ENCODE assay signal across 8 mouse cellular contexts in the genomic region with DNA sequence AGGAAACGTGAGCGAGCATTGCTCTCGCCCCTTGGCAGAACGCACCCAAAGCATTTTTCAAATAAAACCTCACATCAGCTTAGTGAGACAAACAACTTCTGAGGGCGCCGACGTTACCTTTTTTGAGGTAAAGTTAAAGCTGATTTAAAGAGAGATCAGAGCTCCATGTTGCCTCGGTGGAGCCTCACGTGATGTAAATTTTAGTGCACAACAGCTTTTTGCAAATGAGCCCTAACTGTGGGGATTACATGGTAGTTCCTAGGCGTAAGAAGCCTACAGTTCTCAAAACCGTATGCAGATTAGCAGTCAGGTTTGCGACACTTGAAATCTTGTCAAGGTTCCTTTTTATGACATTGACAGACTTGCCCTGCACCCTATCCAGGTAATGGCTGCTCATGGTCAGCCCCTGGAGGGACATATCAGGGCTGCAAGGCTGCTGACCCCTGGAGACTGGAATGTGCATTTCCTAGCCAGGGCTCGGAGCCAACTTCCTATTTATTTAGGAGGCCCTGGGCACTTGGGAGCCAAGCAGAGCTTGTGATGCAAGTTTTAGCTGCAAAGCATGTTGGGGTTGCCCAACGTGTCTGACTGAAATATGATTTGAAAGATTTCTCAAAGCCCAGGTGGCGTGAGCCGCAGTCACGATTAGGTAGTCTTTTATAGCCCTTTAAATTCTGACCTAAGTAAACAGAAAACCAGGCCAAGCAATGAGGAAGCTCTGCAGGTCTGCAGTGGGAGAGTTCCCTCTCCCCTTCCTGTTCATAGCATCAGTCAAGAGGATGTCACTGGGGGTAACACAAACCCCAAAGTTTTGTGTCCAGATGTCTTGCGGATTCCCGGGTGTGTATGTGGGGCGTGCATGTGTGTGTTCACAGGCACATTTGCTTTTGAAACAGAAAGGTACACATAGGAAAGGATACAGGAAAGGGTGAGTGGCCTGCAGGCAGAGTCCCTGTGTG.
DNase-seq lines count a peak whose midpoint lies in the region; ATAC-seq and TF ChIP-seq lines count a peak whose summit lies in the region.

No protein-coding gene starts in this region.

- H3K4me2 ChIP-seq in intestine, embryonic 14.5 days (ENCODE audit: low read length) = peak overlapping the region; percentile 20; the same call in 1 of the 2 replicates

- H3K9me3 ChIP-seq in intestine, embryonic 14.5 days (ENCODE audit: control insufficient read depth, low read length) = no peaks in the 10 kb centered on the region

- 0 out of 2 replicates have a peak overlapping the region, but pooled peaks have one; percentile 11 for H3K27ac ChIP-seq in intestine, embryonic 14.5 days (ENCODE audit: low read depth)
- no peak overlapping the region for H3K27ac ChIP-seq in small intestine, adult 2 months (ENCODE audit: insufficient read depth, low read depth, low read length)

- peak; percentile 76 for DNase-seq in T-cell, adult 2 months (ENCODE audit: low spot score)
- DNase-seq in fibroblast of lung, adult 2 months (ENCODE audit: low read depth) = peak; percentile 27
- peak; percentile 74 for DNase-seq in intestine, embryonic 14.5 days (ENCODE audit: low spot score)
- DNase-seq in lung, adult 2 months = peak; percentile 82
- DNase-seq in frontal cortex, adult 2 months (ENCODE audit: extremely low spot score in 1 of 2, low spot score in 1 of 2) = no peak
- DNase-seq in left cerebral cortex, postnatal 36 days (ENCODE audit: low spot score in 2 of 2) = no peak

- peaks cover 34% of the 10 kb centered on the region for H3K27me3 ChIP-seq in C2C12 (ENCODE audit: control insufficient read depth, insufficient read depth, insufficient read length)
- no peaks in the 10 kb centered on the region for H3K27me3 ChIP-seq in intestine, embryonic 14.5 days (replicated peaks; ENCODE audit: control insufficient read depth, insufficient read depth, low read length)
- H3K27me3 ChIP-seq in small intestine, adult 2 months (ENCODE audit: control insufficient read depth, insufficient read depth, low read length) = no peaks in the 10 kb centered on the region

- WGBS in intestine, embryonic 14.5 days = 56% methylated on average over 20 of the region's 20 CpGs
- 32% methylated on average over 20 of the region's 20 CpGs for WGBS in lung, adult 2 months
- WGBS in small intestine, adult 2 months = 43% methylated on average over 20 of the region's 20 CpGs

- H3K79me3 ChIP-seq in C2C12 (ENCODE audit: low read depth) = no peaks in the 10 kb centered on the region

- H3K79me2 ChIP-seq in C2C12 (ENCODE audit: control insufficient read depth, insufficient read depth) = no peaks in the 10 kb centered on the region

- no peak overlapping the region for H3K4me3 ChIP-seq in C2C12 (ENCODE audit: insufficient read depth, poor library complexity, severe bottlenecking)
- H3K4me3 ChIP-seq in intestine, embryonic 14.5 days (ENCODE audit: low read depth, low read length) = no peak overlapping the region
- H3K4me3 ChIP-seq in lung, adult 2 months (replicated peaks; ENCODE audit: extremely low read depth, low read depth, low read length) = no peak overlapping the region
- no peak overlapping the region for H3K4me3 ChIP-seq in small intestine, adult 2 months (ENCODE audit: low read depth, low read length)

- no peak for TF ChIP-seq POLR2A in lung, adult 2 months (IDR thresholded peaks at IDR 0.05; ENCODE audit: borderline replicate concordance, extremely low read depth, low read depth, low read length)
- no peak for TF ChIP-seq POLR2A in small intestine, adult 2 months (IDR thresholded peaks at IDR 0.05; ENCODE audit: low read depth, low read length)

- H3K4me1 ChIP-seq in intestine, embryonic 14.5 days (replicated peaks; ENCODE audit: control insufficient read depth, insufficient read depth, low read length) = peaks cover 12% of the 10 kb centered on the region
- H3K4me1 ChIP-seq in lung, adult 2 months (ENCODE audit: control insufficient read depth, insufficient read depth, low read length) = peaks cover 25% of the 10 kb centered on the region
- no peaks in the 10 kb centered on the region for H3K4me1 ChIP-seq in small intestine, adult 2 months (ENCODE audit: control insufficient read depth, insufficient read depth, insufficient read length, low read length)

- no peak overlapping the region for H3ac ChIP-seq in C2C12 (ENCODE audit: control insufficient read depth, insufficient read length, low read depth)

- intact Hi-C loops in left cerebral cortex, postnatal 36 days (cut with DNase I) = no loop called here

- no peaks in the 10 kb centered on the region for H3K36me3 ChIP-seq in C2C12 (ENCODE audit: control insufficient read depth, insufficient read depth)
- no peaks in the 10 kb centered on the region for H3K36me3 ChIP-seq in intestine, embryonic 14.5 days (ENCODE audit: control insufficient read depth, insufficient read depth, low read length)
- H3K36me3 ChIP-seq in small intestine, adult 2 months (ENCODE audit: control insufficient read depth, insufficient read depth, low read length) = no peaks in the 10 kb centered on the region

- ATAC-seq in intestine, embryonic 14.5 days (replicated peaks; ENCODE audit: low FRiP score, low TSS enrichment, low read depth) = peak; percentile 68; the same call in 1 of the 2 replicates

- no peak for TF ChIP-seq CTCF in C2C12 (IDR thresholded peaks at IDR 0.05; ENCODE audit: control insufficient read depth, insufficient read depth, insufficient read length)
- TF ChIP-seq CTCF in lung, adult 2 months (IDR thresholded peaks at IDR 0.05; ENCODE audit: insufficient read depth, low read length) = peak; percentile 75
- TF ChIP-seq CTCF in small intestine, adult 2 months (IDR thresholded peaks at IDR 0.05; ENCODE audit: extremely low read depth, insufficient read length, insufficient replicate concordance, low read depth, low read length) = peak; percentile 26; the same call in 1 of the 2 replicates

- no peak overlapping the region for H3K9ac ChIP-seq in intestine, embryonic 14.5 days (ENCODE audit: low read length)

TF ChIP-seq in C2C12, 6 proteins besides CTCF, POLR2A, EP300 and RAD21:
- TF ChIP-seq MAX (IDR thresholded peaks at IDR 0.05) = no peak
- peak; percentile 6 for TF ChIP-seq CEBPB (IDR thresholded peaks at IDR 0.05; ENCODE audit: low read depth)

Comparison
In these comparisons a context has a peak if more than half of its experiments do, and no peak if none do; other contexts are left out.
1. DNase-seq: peak in T-cell, adult 2 months (single experiment), fibroblast of lung, adult 2 months (single experiment), intestine, embryonic 14.5 days (single experiment) and lung, adult 2 months (single experiment); none in frontal cortex, adult 2 months (0 of 2) and left cerebral cortex, postnatal 36 days (0 of 2).